Mouse (Mus musculus) bone marrow, adult 2 months (tissue): ENCODE measurements at regions not wholly inside any gene's neighbourhood (a gene's known extent, or its start where the extent isn't known, plus 50 kb on each side); places are given as distances from the start of the nearest gene placed in this dataset.

ENCODE experiments used
- CTCF ChIP-seq: fragments of 200-500 bp; IDR thresholded peaks from 2 replicates; pipeline ENCODE4 v1.5.1; 2011; ENCODE audit warnings: low read length, control low read depth; ENCODE audit not compliant: control insufficient read depth, insufficient read depth
- POLR2A ChIP-seq: fragments of 200-500 bp; IDR thresholded peaks from 2 replicates; pipeline ENCODE4 v1.6.1; 2011; ENCODE audit warnings: low read depth, mild to moderate bottlenecking, control low read depth, low read length, borderline replicate concordance; ENCODE audit not compliant: control insufficient read depth

DNA sequence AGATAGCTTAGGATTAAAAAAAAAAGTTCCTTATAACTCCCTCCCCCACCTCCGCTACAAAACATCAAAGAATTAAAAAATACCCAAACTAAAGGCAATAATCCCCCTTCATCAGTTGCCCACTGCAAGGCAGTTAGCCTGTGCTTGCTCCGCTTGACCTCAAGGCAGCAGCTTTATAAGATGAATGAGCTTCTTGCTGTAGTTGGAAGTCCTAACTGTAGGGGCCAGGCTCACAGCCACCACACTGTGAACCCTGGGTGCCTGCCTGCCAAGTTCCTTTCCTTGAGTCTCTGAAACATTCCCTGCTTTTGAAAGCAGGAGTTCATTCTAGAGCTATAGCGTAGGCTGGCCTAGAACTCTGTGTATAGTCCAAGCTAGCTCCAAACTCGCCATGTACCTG, 64.3 kb upstream of the Jade1 start:
- no peak for TF ChIP-seq POLR2A
- no peak for TF ChIP-seq CTCF
